Mouse (Mus musculus): Measurements from ENCODE around the gene Als2. TPM values are rescaled to one million over a fixed set of nuclear protein-coding genes. Genes with fewer than 3 reads are reported as not detected.

Als2 gene
- total RNA-seq, 2 experiments from 2014 or later: 45.7 to 48.0 TPM

DNA sequence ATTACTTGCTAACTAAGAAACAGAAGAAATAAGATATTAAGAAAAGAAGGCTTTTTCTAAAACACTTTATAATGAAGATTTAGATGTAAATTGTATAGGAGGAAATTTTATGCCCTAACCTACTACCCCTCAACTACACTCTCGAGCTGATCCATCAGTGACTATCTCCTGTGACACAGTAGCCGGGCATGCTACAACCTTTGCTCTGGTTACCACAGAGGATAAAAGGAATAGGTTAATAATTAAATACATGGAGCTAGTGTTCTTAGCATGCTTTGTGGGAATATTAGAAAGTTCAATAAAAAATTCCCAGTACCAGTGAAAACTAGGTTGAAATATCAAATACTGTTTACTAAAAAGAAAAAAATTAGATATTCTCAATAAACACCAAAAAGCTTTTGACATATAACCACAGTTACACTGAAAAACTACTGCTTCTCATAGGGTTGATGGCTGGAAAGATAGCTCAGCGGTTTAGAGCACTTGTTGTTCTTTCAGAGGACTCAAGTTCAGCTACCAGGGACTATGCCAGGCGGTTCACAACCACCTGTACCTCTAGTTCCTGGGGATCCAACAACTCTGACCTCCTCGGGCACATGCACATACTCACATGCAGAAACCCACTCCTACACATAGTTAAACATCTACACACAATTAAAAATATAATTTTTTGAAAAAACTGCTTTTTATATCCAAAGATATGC lies 24.8 kb downstream of the Als2 start:
- no peak for DNase-seq (ENCODE audit: low spot score in 2 of 2)

GRCm38 (mm10) chr1:59211651-59212050 lies 25.4 kb downstream of the Als2 start:
- no peak for DNase-seq (ENCODE audit: low spot score in 2 of 2)

GRCm38 (mm10) chr1:59208331-59208730 lies 28.7 kb downstream of the Als2 start:
- DNase-seq (ENCODE audit: low spot score in 2 of 2): no peak

DNA sequence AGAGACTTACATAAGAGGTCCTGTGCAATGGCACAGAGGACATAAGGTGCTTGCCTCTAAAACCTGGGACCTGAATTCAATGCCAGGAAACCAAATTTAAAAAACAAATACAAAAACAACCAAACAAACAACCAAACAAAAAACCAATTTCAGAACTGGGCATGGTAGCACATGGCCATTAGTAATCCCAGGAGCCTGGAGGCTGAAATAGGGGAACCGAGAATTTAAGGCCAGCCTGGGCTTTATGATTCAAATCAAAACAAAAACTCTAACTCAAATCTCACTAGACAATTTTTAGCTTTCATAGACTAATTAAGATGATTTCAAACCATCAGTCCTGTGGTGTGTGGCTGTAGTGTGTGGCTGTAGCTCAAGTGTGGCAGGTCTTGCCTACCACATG lies 32.5 kb downstream of the Als2 start:
- DNase-seq (ENCODE audit: low spot score in 2 of 2): no peak

- DNase-seq (ENCODE audit: low spot score in 2 of 2): no peak
These were observed 34.7 kb downstream of the Als2 start for GRCm38 (mm10) chr1:59202367-59202766.

GRCm38 (mm10) chr1:59201561-59201960 lies 35.5 kb downstream of the Als2 start:
- DNase-seq (ENCODE audit: low spot score in 2 of 2): no peak

- no peak for DNase-seq (ENCODE audit: low spot score in 2 of 2)
These were observed 36.1 kb downstream of the Als2 start for GRCm38 (mm10) chr1:59200960-59201359.

- DNase-seq (ENCODE audit: low spot score in 2 of 2): no peak
These were observed 42.1 kb downstream of the Als2 start for GRCm38 (mm10) chr1:59194979-59195378.

DNA sequence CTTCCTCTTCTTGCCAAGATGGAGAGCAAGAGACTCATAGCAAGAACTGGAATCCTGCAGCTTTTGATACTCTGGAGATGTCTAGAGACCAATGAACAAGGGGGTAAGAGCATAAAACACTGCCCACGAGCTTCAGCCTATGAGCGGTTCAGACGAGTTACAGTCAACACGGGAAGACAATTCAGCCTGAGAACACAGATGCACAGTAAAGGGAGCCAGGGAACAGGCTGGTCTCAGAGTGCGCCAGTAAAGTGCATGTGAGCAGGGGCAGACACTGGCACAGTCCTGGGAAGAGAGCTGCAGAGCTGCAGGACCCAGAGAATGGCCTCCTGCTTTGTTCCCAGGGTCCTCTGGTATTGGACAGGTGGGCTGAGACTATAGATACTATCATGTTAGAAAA lies 49.2 kb downstream of the Als2 start:
- DNase-seq (ENCODE audit: low spot score in 2 of 2): peak in 1 of 2 experiments; percentile 78

DNA sequence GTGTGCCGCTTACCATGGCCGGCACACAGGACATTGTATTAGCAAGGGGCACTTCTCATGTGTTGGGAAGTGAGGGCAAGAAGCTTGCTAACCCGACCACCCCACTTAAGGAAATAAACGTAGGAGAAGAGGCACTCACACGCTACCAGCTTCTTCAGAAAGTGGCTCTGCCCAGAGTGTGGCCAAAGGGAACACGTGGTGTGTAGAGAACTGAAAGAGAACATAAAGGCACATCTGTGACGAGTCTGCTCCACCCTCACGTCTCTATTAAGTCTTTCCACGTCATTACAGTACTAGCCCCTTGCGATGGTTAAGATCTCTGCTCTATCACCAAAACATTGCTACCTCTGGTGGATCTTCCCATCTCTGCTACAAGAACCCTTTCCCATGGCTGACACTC lies 50.7 kb downstream of the Als2 start:
- no peak for DNase-seq (ENCODE audit: low spot score in 2 of 2)

GRCm38 (mm10) chr1:59185410-59185809 lies 51.6 kb downstream of the Als2 start:
- no peak for DNase-seq (ENCODE audit: low spot score in 2 of 2)

DNA sequence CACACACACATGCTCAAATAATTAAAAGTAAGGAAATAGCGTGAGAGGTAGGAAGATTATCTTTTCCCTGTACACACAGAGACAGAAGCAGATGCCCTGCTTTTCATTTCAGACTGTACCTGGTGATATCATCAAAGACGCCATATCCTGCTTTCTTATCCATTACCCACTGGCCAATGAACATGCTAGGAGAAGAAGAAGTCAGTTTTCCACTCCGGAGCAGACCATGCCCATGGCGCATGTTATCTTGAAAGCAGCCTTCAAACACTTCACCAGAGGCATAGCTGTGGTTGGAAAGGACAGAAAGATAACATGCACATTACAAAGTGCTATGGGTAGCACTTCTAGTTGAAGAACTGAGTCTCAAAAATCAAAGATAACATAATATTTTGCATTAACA lies 54.0 kb downstream of the Als2 start:
- DNase-seq (ENCODE audit: low spot score in 2 of 2): no peak

GRCm38 (mm10) chr1:59182373-59182772 lies 54.7 kb downstream of the Als2 start:
- DNase-seq (ENCODE audit: low spot score in 2 of 2): no peak

DNA sequence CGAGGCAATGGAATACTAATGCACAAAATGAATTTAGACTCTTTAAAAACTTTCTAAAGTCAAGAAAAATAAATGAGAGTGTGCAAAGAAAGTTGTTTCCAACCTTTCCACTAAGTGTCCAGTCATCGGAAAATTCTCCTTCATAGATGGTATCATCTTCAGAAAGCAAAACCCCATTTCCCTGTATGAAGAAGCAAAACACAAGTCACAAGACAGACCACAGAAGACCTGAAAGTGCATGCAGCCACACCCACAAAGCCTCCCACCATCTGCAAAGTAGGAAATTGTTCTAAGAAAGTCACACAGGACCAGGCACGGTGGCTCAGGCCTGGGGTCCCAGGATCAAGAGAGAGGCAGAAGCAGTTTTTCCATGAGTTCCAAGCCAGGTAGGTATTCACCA lies 57.0 kb downstream of the Als2 start:
- no peak for DNase-seq (ENCODE audit: low spot score in 2 of 2)

GRCm38 (mm10) chr1:59178401-59178800 lies 58.6 kb downstream of the Als2 start:
- no peak for DNase-seq (ENCODE audit: low spot score in 2 of 2)

GRCm38 (mm10) chr1:59174514-59175373 lies 62.3 kb downstream of the Als2 start:
- DNase-seq (ENCODE audit: low spot score in 2 of 2): no peak

DNA sequence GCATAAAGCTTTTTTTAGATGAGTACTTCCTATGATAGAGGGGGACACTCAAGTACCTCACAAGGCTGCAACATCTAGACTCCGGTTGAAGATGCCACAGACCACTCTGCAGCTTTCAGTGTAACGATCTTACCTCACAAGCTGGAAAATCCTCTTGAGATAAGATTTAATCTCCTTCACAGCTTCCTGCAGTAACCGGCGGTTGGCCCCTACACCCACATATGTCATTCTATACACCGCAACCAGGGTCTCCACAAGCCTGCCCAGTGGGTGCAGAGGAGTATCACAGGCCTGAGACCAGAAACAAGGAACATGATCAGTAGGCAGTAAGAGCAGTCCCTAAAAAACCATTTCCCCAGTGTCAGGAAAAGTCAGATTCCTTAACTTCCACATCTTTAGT lies 64.0 kb downstream of the Als2 start:
- no peak for DNase-seq (ENCODE audit: low spot score in 2 of 2)

DNA sequence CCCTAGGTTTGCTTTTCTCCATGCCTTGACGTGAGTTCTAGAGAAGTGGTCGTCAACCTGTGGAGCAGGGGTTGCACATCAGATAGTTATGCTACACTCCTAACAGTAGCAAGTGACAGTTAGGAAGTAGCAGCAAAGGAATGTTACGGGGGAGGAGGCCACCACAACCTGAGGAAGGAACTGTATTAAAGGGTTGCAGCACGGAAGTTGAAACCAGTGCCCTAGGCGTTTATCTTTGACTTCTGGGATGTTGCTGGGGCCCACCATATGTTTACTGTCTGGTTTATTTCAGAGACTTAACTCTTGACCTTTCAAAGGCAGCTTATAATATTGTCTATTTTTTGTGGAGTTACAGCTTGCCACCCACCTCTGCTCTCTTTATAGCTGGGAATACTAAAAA lies 65.2 kb downstream of the Als2 start:
- DNase-seq (ENCODE audit: low spot score in 2 of 2): no peak

GRCm38 (mm10) chr1:59170290-59170689 lies 66.7 kb downstream of the Als2 start:
- no peak for DNase-seq (ENCODE audit: low spot score in 2 of 2)

- DNase-seq (ENCODE audit: low spot score in 2 of 2): no peak
These were observed 67.4 kb downstream of the Als2 start for GRCm38 (mm10) chr1:59169586-59169985.

DNA sequence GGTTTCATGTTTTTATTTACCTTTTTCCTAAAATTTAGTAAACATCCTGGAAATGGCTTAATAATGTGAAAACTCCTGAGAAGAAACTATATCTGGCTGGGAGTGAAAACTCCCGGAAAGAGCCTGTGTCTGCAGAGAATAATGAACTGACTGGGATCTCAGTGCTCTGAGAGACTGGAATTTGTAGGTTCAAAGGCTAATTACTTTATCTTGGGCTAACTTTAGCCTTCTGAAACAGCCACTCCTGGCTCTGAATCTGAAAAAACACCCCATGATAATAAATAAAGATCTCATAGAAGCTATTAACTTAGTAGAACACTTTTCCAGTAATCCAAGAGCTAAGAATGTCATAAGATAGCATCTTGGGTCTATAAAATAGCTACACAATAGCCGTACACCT lies 68.5 kb downstream of the Als2 start:
- no peak for DNase-seq (ENCODE audit: low spot score in 2 of 2)

- DNase-seq (ENCODE audit: low spot score in 2 of 2): no peak
These were observed 69.2 kb downstream of the Als2 start for GRCm38 (mm10) chr1:59167654-59168425.
